Comparison of ENCODE assay signal across 8 mouse cellular contexts in the genomic region with DNA sequence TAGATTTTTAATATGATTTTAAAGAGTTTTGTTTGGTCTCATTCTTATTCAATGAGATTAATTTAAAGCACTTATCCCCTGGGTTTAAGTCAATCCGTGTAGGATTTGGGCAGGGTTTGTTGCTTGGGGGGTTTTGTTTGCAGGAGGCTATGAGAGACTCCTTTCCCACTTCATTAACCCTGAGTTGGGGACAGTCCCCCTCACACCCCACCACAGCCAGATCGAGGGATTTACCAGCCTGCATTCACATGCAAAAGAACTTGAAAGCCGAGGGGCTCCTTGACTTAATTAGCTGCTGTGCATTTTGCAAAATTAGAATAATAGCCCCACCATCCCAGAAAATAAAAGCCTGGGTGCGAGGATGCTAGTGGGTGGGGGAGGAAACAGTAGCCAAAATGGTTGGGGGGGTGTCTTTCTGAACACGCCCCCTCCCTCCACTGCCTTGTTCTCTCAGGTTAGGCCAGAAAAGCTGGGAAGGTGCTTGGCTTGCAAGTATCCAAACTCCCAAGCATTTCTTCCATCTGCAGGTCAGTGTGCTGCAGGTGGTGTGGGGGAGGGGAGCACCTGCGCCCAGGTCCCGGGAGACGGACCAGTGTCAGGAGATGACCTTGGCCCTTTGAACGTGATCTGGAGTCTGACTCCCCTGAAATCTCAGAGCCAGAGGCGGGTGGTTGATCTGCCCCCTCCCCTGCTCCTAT. TPM values are rescaled to one million over a fixed set of nuclear protein-coding genes. Genes with fewer than 3 reads are reported as not detected.
DNase-seq lines count a peak whose midpoint lies in the region; ATAC-seq and TF ChIP-seq lines count a peak whose summit lies in the region.

No protein-coding gene starts in this region.

- H3K4me2 ChIP-seq in lung, embryonic 15.5 days, result peak overlapping the region; percentile 36
- H3K4me2 ChIP-seq in limb, embryonic 11.5 days (ENCODE audit: low read depth, severe bottlenecking), result peak overlapping the region; percentile 12; the same call in 1 of the 2 replicates
- H3K4me2 ChIP-seq in stomach, embryonic 14.5 days (replicated peaks; ENCODE audit: low read depth, low read length), result peak overlapping the region; percentile 32

- H3K9ac ChIP-seq in lung, embryonic 15.5 days, result no peak overlapping the region
- no peak overlapping the region for H3K9ac ChIP-seq in limb, embryonic 11.5 days (ENCODE audit: low read length)
- H3K9ac ChIP-seq in stomach, embryonic 14.5 days (replicated peaks; ENCODE audit: low read depth, low read length), result no peak overlapping the region

- H3K27ac ChIP-seq in lung, embryonic 15.5 days, result no peak overlapping the region
- no peak overlapping the region for H3K27ac ChIP-seq in limb, embryonic 11.5 days (replicated peaks; ENCODE audit: low read depth, low read length)
- no peak overlapping the region for H3K27ac ChIP-seq in stomach, embryonic 14.5 days (ENCODE audit: low read length)
- H3K27ac ChIP-seq in thymus, adult 2 months (ENCODE audit: control insufficient read depth, insufficient read depth, low read length), result no peak overlapping the region

- peak; percentile 14 for DNase-seq in cerebellum, adult 9-11 months
- no peak for DNase-seq in lung, postnatal 4 days
- DNase-seq in limb, embryonic 11.5 days (ENCODE audit: low spot score), result peak; percentile 45
- DNase-seq in thymus, adult 2 months, result no peak
- DNase-seq in urinary bladder, postnatal 4 days (ENCODE audit: low spot score in 2 of 2), result no peak

- no peak for TF ChIP-seq POLR2A in thymus, adult 2 months (IDR thresholded peaks at IDR 0.05; ENCODE audit: control insufficient read depth, extremely low read depth, insufficient read depth, low read length, poor library complexity)

- no peaks in the 10 kb centered on the region for H3K9me3 ChIP-seq in lung, embryonic 15.5 days
- no peaks in the 10 kb centered on the region for H3K9me3 ChIP-seq in limb, embryonic 11.5 days (ENCODE audit: control insufficient read depth, low read length)
- H3K9me3 ChIP-seq in stomach, embryonic 14.5 days (ENCODE audit: control insufficient read depth, low read depth, low read length), result no peaks in the 10 kb centered on the region

- WGBS in lung, embryonic 15.5 days, result 6% methylated on average over 10 of the region's 10 CpGs
- WGBS in limb, embryonic 11.5 days, result 2% methylated on average over 10 of the region's 10 CpGs
- WGBS in stomach, embryonic 14.5 days, result 7% methylated on average over 10 of the region's 10 CpGs
- whole genome bisulfite sequencing in thymus, adult 2 months, result 39% methylated on average over 10 of the region's 10 CpGs

- peaks cover 66% of the 10 kb centered on the region for H3K27me3 ChIP-seq in lung, embryonic 15.5 days
- H3K27me3 ChIP-seq in limb, embryonic 11.5 days (ENCODE audit: control insufficient read depth, insufficient read depth, low read length), result peaks cover 59% of the 10 kb centered on the region
- peaks cover 55% of the 10 kb centered on the region for H3K27me3 ChIP-seq in stomach, embryonic 14.5 days (ENCODE audit: control insufficient read depth, insufficient read depth, low read length)
- peaks cover 21% of the 10 kb centered on the region for H3K27me3 ChIP-seq in thymus, adult 2 months (ENCODE audit: control insufficient read depth, insufficient read depth, low read length)

- H3K4me3 ChIP-seq in lung, embryonic 15.5 days, result peak overlapping the region; percentile 12; the same call in 1 of the 2 replicates
- no peak overlapping the region for H3K4me3 ChIP-seq in limb, embryonic 11.5 days (ENCODE audit: low read depth, low read length)
- peak overlapping the region; percentile 13; the same call in 1 of the 2 replicates for H3K4me3 ChIP-seq in stomach, embryonic 14.5 days (ENCODE audit: low read depth, low read length)
- no peak overlapping the region for H3K4me3 ChIP-seq in thymus, adult 2 months (ENCODE audit: control insufficient read depth, insufficient read depth, low read length)

- H3K36me3 ChIP-seq in lung, embryonic 15.5 days, result 0 out of 2 replicates have a peak, but pooled peaks cover 5% of the 10 kb centered on the region
- H3K36me3 ChIP-seq in limb, embryonic 11.5 days (ENCODE audit: control insufficient read depth, insufficient read depth, low read length), result no peaks in the 10 kb centered on the region; the same call in 1 of the 2 replicates
- H3K36me3 ChIP-seq in stomach, embryonic 14.5 days (ENCODE audit: control insufficient read depth, insufficient read depth, low read length), result no peaks in the 10 kb centered on the region; the same call in 1 of the 2 replicates
- no peaks in the 10 kb centered on the region; the same call in 1 of the 2 replicates for H3K36me3 ChIP-seq in thymus, adult 2 months (ENCODE audit: control insufficient read depth, insufficient read depth, low read length)

- peaks cover 16% of the 10 kb centered on the region for H3K4me1 ChIP-seq in lung, embryonic 15.5 days
- H3K4me1 ChIP-seq in limb, embryonic 11.5 days (ENCODE audit: control insufficient read depth, insufficient read depth, low read length), result peaks cover 8% of the 10 kb centered on the region
- peaks cover 5% of the 10 kb centered on the region; the same call in 1 of the 2 replicates for H3K4me1 ChIP-seq in stomach, embryonic 14.5 days (ENCODE audit: control insufficient read depth, insufficient read depth, low read length)
- no peaks in the 10 kb centered on the region for H3K4me1 ChIP-seq in thymus, adult 2 months (replicated peaks; ENCODE audit: control insufficient read depth, insufficient read depth, low read length)

- no peak for ATAC-seq in cerebellum, adult (ENCODE audit: insufficient number of reproducible peaks, low FRiP score, low TSS enrichment)
- no peak for ATAC-seq in lung, embryonic 15.5 days (ENCODE audit: borderline replicate concordance, extremely low read depth, low FRiP score, low TSS enrichment)
- no peak for ATAC-seq in limb, embryonic 11.5 days (ENCODE audit: insufficient number of reproducible peaks, low FRiP score, low TSS enrichment, low read depth)
- ATAC-seq in stomach, embryonic 14.5 days (ENCODE audit: insufficient number of reproducible peaks, insufficient read depth, low FRiP score, low read depth), result 0 out of 2 replicates have a peak, but pooled peaks have one; percentile 23

- no peak for TF ChIP-seq CTCF in thymus, adult 2 months (IDR thresholded peaks at IDR 0.05; ENCODE audit: borderline replicate concordance, control insufficient read depth, extremely low read depth, insufficient read depth, low read length, poor library complexity)

RNA-seq across cellular contexts. Expression of a gene that starts 8.6 kb away (rescaled TPM):
- polyA plus RNA-seq in lung, embryonic 15.5 days (2015; fragmentation: Nextera tagmentation; extraction: Ambion mirVana), result not detected in 2 replicates
- not detected in 2 replicates for polyA plus RNA-seq in limb, embryonic 11.5 days (2014; fragmentation: Nextera tagmentation; extraction: Ambion mirVana)
- polyA plus RNA-seq in stomach, embryonic 14.5 days (2014; fragmentation: Nextera tagmentation; extraction: Ambion mirVana), result 0.12 TPM in 1 of 2 replicates, not detected in the other
- polyA plus RNA-seq in thymus, adult 2 months (2012; rRNA removed), result 0.13 and 0.14 TPM in 2 replicates

Comparison
In these comparisons a context has a peak if more than half of its experiments do, and no peak if none do; other contexts are left out.
1. DNase-seq: peak in cerebellum, adult 9-11 months (single experiment) and limb, embryonic 11.5 days (single experiment); none in lung, postnatal 4 days (0 of 2), thymus, adult 2 months (single experiment) and urinary bladder, postnatal 4 days (0 of 2).
2. H3K4me3 ChIP-seq: peak in lung, embryonic 15.5 days (single experiment) and stomach, embryonic 14.5 days (single experiment); none in limb, embryonic 11.5 days (single experiment) and thymus, adult 2 months (single experiment).
3. Peak in every context shown above with its lines, with median percentiles within 50 percentile points of each other: H3K4me2 ChIP-seq.